Mouse (Mus musculus): ENCODE data around the gene Tnc. TPM values are rescaled to one million over a fixed set of nuclear protein-coding genes. Genes with fewer than 3 reads are reported as not detected.

Tnc gene
- polyA plus RNA-seq, 1 experiment from 2014 or later: 11.2 TPM

DNA sequence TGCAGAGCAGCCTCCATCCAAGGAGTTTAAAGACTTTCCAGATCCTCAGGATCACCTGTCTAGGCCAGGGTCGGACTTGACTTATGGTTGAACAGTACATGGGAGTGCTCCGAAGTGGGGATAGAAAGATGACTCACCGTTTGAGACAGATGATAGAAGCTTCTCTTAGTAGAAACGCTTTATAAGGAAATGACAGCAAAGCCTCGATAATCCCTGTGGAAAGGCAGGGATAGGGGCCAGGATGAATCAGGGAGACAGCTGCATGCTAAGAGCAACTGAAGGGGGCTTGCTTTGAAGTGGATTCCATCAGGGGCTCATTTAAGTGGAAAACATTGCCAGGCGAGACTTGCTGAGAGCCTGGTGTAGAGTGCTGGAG, 12.0 kb upstream of the Tnc start:
- ATAC-seq: no peak
- WGBS: 61% methylated on average over 6 of the region's 6 CpGs
- no peak overlapping the region for H3K27ac ChIP-seq (ENCODE audit: low read depth, low read length)
- no peak overlapping the region for H3K4me2 ChIP-seq (replicated peaks; ENCODE audit: low read depth)
- H3K4me1 ChIP-seq (replicated peaks; ENCODE audit: control insufficient read depth, insufficient read depth, low read length): no peaks in the 10 kb centered on the region
- H3K4me3 ChIP-seq (ENCODE audit: low read depth, low read length): no peak overlapping the region
- TF ChIP-seq CTCF (IDR thresholded peaks at IDR 0.05; ENCODE audit: low read depth): no peak
- H3K27me3 ChIP-seq (replicated peaks; ENCODE audit: control insufficient read depth, insufficient read depth, low read length): no peaks in the 10 kb centered on the region
- no peaks in the 10 kb centered on the region for H3K36me3 ChIP-seq (ENCODE audit: control insufficient read depth, insufficient read depth)
- no peaks in the 10 kb centered on the region for H3K9me3 ChIP-seq (ENCODE audit: control insufficient read depth)
- H3K9ac ChIP-seq (ENCODE audit: low read depth, low read length): no peak overlapping the region

DNA sequence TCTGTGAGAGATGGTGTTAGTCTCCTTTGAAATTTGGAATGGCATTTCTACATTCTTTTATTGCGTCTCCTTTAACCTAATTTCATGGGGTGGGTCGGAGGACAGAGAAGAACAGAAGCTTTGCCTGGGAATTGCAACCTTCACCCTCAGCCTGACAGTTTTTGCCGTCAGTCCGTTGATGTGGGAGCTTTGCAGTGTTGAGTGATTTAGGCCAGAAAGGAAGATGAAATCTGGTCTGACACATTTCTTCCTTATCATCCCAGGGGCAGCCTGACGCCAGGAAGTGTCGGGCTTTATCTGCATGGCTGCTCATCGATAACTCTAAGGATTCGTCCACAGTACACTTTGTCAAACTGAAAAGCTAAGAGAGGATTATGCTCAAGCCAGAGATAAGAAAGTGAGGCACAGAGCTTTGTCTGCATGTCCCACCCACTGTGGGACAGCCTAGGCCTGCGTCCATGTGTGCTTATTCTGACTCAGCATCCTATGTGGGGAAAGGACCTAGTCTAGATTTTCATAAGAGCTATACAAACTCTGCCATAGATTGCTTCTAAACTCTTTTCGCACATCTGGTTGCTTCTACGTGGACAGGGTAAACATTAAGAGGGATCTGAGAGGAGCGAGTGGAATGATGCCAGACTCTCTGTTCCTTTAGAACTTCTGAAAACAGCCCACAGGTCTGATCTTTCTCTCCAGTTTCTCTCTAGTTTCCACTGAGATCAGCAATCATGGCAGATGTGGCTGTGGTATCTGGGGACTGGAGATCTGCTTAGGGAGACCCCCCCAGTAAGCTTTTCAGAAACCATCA, 11.4 kb upstream of the Tnc start:
- Histone ChIP-seq H3K9me3 (ENCODE audit: control insufficient read depth) (no peaks in the 10 kb centered on the region), H3K4me3 (ENCODE audit: low read depth, low read length) (no peak overlapping the region), H3K4me2 (replicated peaks; ENCODE audit: low read depth) (no peak overlapping the region), H3K36me3 (ENCODE audit: control insufficient read depth, insufficient read depth) (no peaks in the 10 kb centered on the region), H3K4me1 (replicated peaks; ENCODE audit: control insufficient read depth, insufficient read depth, low read length) (no peaks in the 10 kb centered on the region), H3K27me3 (replicated peaks; ENCODE audit: control insufficient read depth, insufficient read depth, low read length) (no peaks in the 10 kb centered on the region), H3K9ac (ENCODE audit: low read depth, low read length) (no peak overlapping the region), H3K27ac (ENCODE audit: low read depth, low read length) (no peak overlapping the region)
- 43% methylated on average over 12 of the region's 12 CpGs for WGBS
- TF ChIP-seq CTCF (IDR thresholded peaks at IDR 0.05; ENCODE audit: low read depth): no peak
- no peak for ATAC-seq

DNA sequence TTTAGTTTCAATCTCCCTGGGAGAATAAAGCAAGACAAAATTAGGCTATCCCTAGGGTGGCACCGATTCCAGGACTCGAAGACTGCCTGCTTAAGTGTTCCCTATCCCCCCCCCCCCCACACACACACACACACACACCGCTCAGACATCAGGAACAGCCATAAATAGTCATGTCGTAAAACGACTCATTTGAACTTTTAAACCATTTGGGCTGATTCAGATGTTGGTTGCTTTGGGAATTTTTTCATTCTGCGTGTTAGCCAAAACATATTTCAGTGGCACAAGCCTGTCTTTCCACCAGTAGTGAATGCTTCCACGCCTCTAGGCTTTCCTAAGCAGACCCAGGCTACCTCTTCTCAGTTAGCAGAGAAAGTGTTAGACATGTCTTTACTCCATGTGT, 1.4 kb upstream of the Tnc start:
- no peak for ATAC-seq
- Histone ChIP-seq H3K36me3 (ENCODE audit: control insufficient read depth, insufficient read depth) (no peaks in the 10 kb centered on the region), H3K9me3 (ENCODE audit: control insufficient read depth) (no peaks in the 10 kb centered on the region), H3K4me1 (replicated peaks; ENCODE audit: control insufficient read depth, insufficient read depth, low read length) (no peaks in the 10 kb centered on the region), H3K27me3 (replicated peaks; ENCODE audit: control insufficient read depth, insufficient read depth, low read length) (no peaks in the 10 kb centered on the region), H3K4me2 (replicated peaks; ENCODE audit: low read depth) (no peak overlapping the region), H3K4me3 (ENCODE audit: low read depth, low read length) (no peak overlapping the region), H3K27ac (ENCODE audit: low read depth, low read length) (no peak overlapping the region), H3K9ac (ENCODE audit: low read depth, low read length) (no peak overlapping the region)
- TF ChIP-seq CTCF (IDR thresholded peaks at IDR 0.05; ENCODE audit: low read depth): no peak
- WGBS: 39% methylated on average over 7 of the region's 7 CpGs

DNA sequence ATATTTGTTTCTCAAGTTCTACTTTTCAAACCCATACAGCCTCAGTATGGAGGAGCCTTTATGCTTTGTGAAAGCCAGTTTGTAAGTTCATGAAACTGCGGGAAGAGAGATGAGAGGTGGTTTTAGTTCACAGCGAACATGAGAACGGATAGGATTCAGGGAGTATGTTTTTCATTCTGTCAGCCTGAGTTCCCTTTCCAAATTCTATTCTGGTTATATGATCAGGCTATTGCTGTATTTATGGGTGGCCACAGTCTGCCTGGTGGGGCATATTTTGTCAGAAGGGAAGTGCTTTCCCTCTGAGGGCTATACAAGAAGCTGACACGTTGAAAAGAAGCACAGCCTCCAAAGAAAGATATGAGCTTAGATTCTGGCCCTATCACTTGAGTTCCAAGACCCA, 2.9 kb downstream of the Tnc start:
- Histone ChIP-seq H3K27me3 (replicated peaks; ENCODE audit: control insufficient read depth, insufficient read depth, low read length) (no peaks in the 10 kb centered on the region), H3K4me1 (replicated peaks; ENCODE audit: control insufficient read depth, insufficient read depth, low read length) (no peaks in the 10 kb centered on the region), H3K9me3 (ENCODE audit: control insufficient read depth) (no peaks in the 10 kb centered on the region), H3K36me3 (ENCODE audit: control insufficient read depth, insufficient read depth) (no peaks in the 10 kb centered on the region), H3K4me2 (replicated peaks; ENCODE audit: low read depth) (0 out of 2 replicates have a peak overlapping the region, but pooled peaks have one; percentile 58), H3K4me3 (ENCODE audit: low read depth, low read length) (no peak overlapping the region), H3K9ac (ENCODE audit: low read depth, low read length) (no peak overlapping the region), H3K27ac (ENCODE audit: low read depth, low read length) (no peak overlapping the region)
- no peak for ATAC-seq
- WGBS: 68% methylated on average over 4 of the region's 4 CpGs
- no peak for TF ChIP-seq CTCF (IDR thresholded peaks at IDR 0.05; ENCODE audit: low read depth)

DNA sequence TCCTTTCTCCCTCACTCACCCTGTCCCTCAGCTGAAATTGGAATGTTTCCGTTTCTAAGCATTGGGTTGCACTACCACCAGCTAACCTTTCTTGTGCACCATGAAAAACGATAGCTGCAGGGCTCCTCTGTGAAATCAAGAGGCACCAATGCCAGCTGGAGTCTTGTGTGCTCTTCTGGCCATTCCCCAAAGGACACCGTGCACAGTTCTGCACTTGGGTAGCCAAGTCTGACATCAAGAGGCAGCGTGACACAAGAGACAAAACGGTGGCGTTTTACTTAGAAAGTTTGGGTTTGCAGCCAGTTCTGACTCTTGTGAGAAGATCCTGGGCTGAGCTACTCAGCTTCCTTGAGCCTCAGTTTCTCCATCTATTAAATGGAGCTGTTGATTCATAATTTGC, 3.4 kb downstream of the Tnc start:
- Histone ChIP-seq H3K36me3 (ENCODE audit: control insufficient read depth, insufficient read depth) (no peaks in the 10 kb centered on the region), H3K27ac (ENCODE audit: low read depth, low read length) (no peak overlapping the region), H3K4me1 (replicated peaks; ENCODE audit: control insufficient read depth, insufficient read depth, low read length) (no peaks in the 10 kb centered on the region), H3K4me2 (replicated peaks; ENCODE audit: low read depth) (no peak overlapping the region), H3K9me3 (ENCODE audit: control insufficient read depth) (no peaks in the 10 kb centered on the region), H3K9ac (ENCODE audit: low read depth, low read length) (no peak overlapping the region), H3K27me3 (replicated peaks; ENCODE audit: control insufficient read depth, insufficient read depth, low read length) (no peaks in the 10 kb centered on the region), H3K4me3 (ENCODE audit: low read depth, low read length) (no peak overlapping the region)
- TF ChIP-seq CTCF (IDR thresholded peaks at IDR 0.05; ENCODE audit: low read depth): no peak
- no peak for ATAC-seq
- WGBS: 83% methylated on average over 6 of the region's 6 CpGs

- no peaks in the 10 kb centered on the region for H3K4me1 ChIP-seq (replicated peaks; ENCODE audit: control insufficient read depth, insufficient read depth, low read length)
- H3K9me3 ChIP-seq (ENCODE audit: control insufficient read depth): no peaks in the 10 kb centered on the region
- no peaks in the 10 kb centered on the region for H3K27me3 ChIP-seq (replicated peaks; ENCODE audit: control insufficient read depth, insufficient read depth, low read length)
- 69% methylated on average over 2 of the region's 2 CpGs for WGBS
- no peak overlapping the region for H3K4me3 ChIP-seq (ENCODE audit: low read depth, low read length)
- no peaks in the 10 kb centered on the region for H3K36me3 ChIP-seq (ENCODE audit: control insufficient read depth, insufficient read depth)
- no peak for ATAC-seq
- H3K27ac ChIP-seq (ENCODE audit: low read depth, low read length): no peak overlapping the region
- H3K4me2 ChIP-seq (replicated peaks; ENCODE audit: low read depth): no peak overlapping the region
- H3K9ac ChIP-seq (ENCODE audit: low read depth, low read length): no peak overlapping the region
- TF ChIP-seq CTCF (IDR thresholded peaks at IDR 0.05; ENCODE audit: low read depth): no peak
Observed at GRCm38 (mm10) chr4:64039091-64039490, 7.7 kb downstream of the Tnc start.

Data from intestine, postnatal 0 days (tissue).